Mouse (Mus musculus): Measurements from ENCODE around the gene Robo1. TPM values are rescaled to one million over a fixed set of nuclear protein-coding genes. Genes with fewer than 3 reads are reported as not detected.
A peak's percentile ranks its signal among the peaks of the same experiment; 100 is the strongest.

Robo1 gene
- polyA plus RNA-seq, 1 experiment from 2014 or later, result 26.0 TPM

- WGBS, result 47% methylated on average over 6 of the region's 7 CpGs
- Histone ChIP-seq H3K9ac (no peak overlapping the region), H3K36me3 (no peaks in the 10 kb centered on the region), H3K27ac (no peak overlapping the region), H3K4me2 (no peak overlapping the region), H3K9me3 (replicated peaks) (no peaks in the 10 kb centered on the region), H3K4me1 (no peaks in the 10 kb centered on the region), H3K4me3 (replicated peaks) (no peak overlapping the region), H3K27me3 (no peaks in the 10 kb centered on the region)
- ATAC-seq (replicated peaks; ENCODE audit: low FRiP score), result no peak
These were observed 325.7 kb downstream of the Robo1 start for GRCm38 (mm10) chr16:72633846-72634245.

- Histone ChIP-seq H3K9ac (no peak overlapping the region), H3K36me3 (no peaks in the 10 kb centered on the region), H3K4me1 (no peaks in the 10 kb centered on the region), H3K27ac (no peak overlapping the region), H3K27me3 (no peaks in the 10 kb centered on the region), H3K4me3 (replicated peaks) (no peak overlapping the region), H3K9me3 (replicated peaks) (no peaks in the 10 kb centered on the region), H3K4me2 (no peak overlapping the region)
- 70% methylated on average over 8 of the region's 8 CpGs for WGBS
- no peak for ATAC-seq (replicated peaks; ENCODE audit: low FRiP score)
These were observed 331.3 kb downstream of the Robo1 start for GRCm38 (mm10) chr16:72639332-72639940.

GRCm38 (mm10) chr16:72640932-72641811 lies 333.1 kb downstream of the Robo1 start:
- WGBS, result 78% methylated on average over 9 of the region's 9 CpGs
- Histone ChIP-seq H3K4me2 (no peak overlapping the region), H3K9me3 (replicated peaks) (no peaks in the 10 kb centered on the region), H3K9ac (no peak overlapping the region), H3K4me1 (peaks cover 4% of the 10 kb centered on the region; the same call in 1 of the 2 replicates), H3K27ac (no peak overlapping the region), H3K4me3 (replicated peaks) (no peak overlapping the region), H3K27me3 (no peaks in the 10 kb centered on the region), H3K36me3 (no peaks in the 10 kb centered on the region)
- ATAC-seq (replicated peaks; ENCODE audit: low FRiP score), result no peak

- H3K27me3 ChIP-seq, result no peaks in the 10 kb centered on the region
- H3K4me2 ChIP-seq, result no peak overlapping the region
- peaks cover 4% of the 10 kb centered on the region; the same call in 1 of the 2 replicates for H3K4me1 ChIP-seq
- 50% methylated on average over 8 of the region's 8 CpGs for WGBS
- no peak overlapping the region for H3K4me3 ChIP-seq (replicated peaks)
- no peak for ATAC-seq (replicated peaks; ENCODE audit: low FRiP score)
- H3K9ac ChIP-seq, result no peak overlapping the region
- H3K27ac ChIP-seq, result no peak overlapping the region
- no peaks in the 10 kb centered on the region for H3K9me3 ChIP-seq (replicated peaks)
- H3K36me3 ChIP-seq, result no peaks in the 10 kb centered on the region
These were observed 337.8 kb downstream of the Robo1 start for GRCm38 (mm10) chr16:72645890-72646289.

- peaks cover 4% of the 10 kb centered on the region; the same call in 1 of the 2 replicates for H3K4me1 ChIP-seq
- no peak overlapping the region for H3K27ac ChIP-seq
- H3K9me3 ChIP-seq (replicated peaks), result no peaks in the 10 kb centered on the region
- peak overlapping the region; percentile 35 for H3K4me2 ChIP-seq
- H3K4me3 ChIP-seq (replicated peaks), result no peak overlapping the region
- no peak overlapping the region for H3K9ac ChIP-seq
- H3K27me3 ChIP-seq, result no peaks in the 10 kb centered on the region
- peak; percentile 78 for ATAC-seq (replicated peaks; ENCODE audit: low FRiP score)
- 38% methylated on average over 4 of the region's 4 CpGs for WGBS
- no peaks in the 10 kb centered on the region for H3K36me3 ChIP-seq
These were observed 341.2 kb downstream of the Robo1 start for GRCm38 (mm10) chr16:72649314-72649713.

- H3K9me3 ChIP-seq (replicated peaks), result no peaks in the 10 kb centered on the region
- H3K36me3 ChIP-seq, result no peaks in the 10 kb centered on the region
- peaks cover 7% of the 10 kb centered on the region; the same call in 1 of the 2 replicates for H3K4me1 ChIP-seq
- H3K27me3 ChIP-seq, result no peaks in the 10 kb centered on the region
- ATAC-seq (replicated peaks; ENCODE audit: low FRiP score), result no peak
- H3K4me2 ChIP-seq, result no peak overlapping the region
- no peak overlapping the region for H3K27ac ChIP-seq
- no peak overlapping the region for H3K4me3 ChIP-seq (replicated peaks)
- WGBS, result 70% methylated on average over 9 of the region's 9 CpGs
- no peak overlapping the region for H3K9ac ChIP-seq
These were observed 347.3 kb downstream of the Robo1 start for GRCm38 (mm10) chr16:72655411-72655810.

- peak; percentile 93 for ATAC-seq (replicated peaks; ENCODE audit: low FRiP score)
- peak overlapping the region; percentile 98 for H3K27ac ChIP-seq
- H3K4me2 ChIP-seq, result peak overlapping the region; percentile 81
- WGBS, result under 1% methylated on average over 26 of the region's 26 CpGs
- H3K9me3 ChIP-seq (replicated peaks), result no peaks in the 10 kb centered on the region
- peak overlapping the region; percentile 82 for H3K4me3 ChIP-seq (replicated peaks)
- peaks cover 16% of the 10 kb centered on the region for H3K4me1 ChIP-seq
- H3K27me3 ChIP-seq, result no peaks in the 10 kb centered on the region
- H3K9ac ChIP-seq, result peak overlapping the region; percentile 65
- H3K36me3 ChIP-seq, result no peaks in the 10 kb centered on the region
These were observed 354.8 kb downstream of the Robo1 start for GRCm38 (mm10) chr16:72662837-72663350.

GRCm38 (mm10) chr16:72663351-72664232 lies 355.5 kb downstream of the Robo1 start:
- Histone ChIP-seq H3K4me2 (peak overlapping the region; percentile 81), H3K9ac (peak overlapping the region; percentile 65), H3K4me1 (peaks cover 15% of the 10 kb centered on the region), H3K36me3 (no peaks in the 10 kb centered on the region), H3K27me3 (no peaks in the 10 kb centered on the region), H3K27ac (peak overlapping the region; percentile 98), H3K4me3 (replicated peaks) (peak overlapping the region; percentile 82), H3K9me3 (replicated peaks) (no peaks in the 10 kb centered on the region)
- peak; percentile 86 for ATAC-seq (replicated peaks; ENCODE audit: low FRiP score)
- WGBS, result under 1% methylated on average over 55 of the region's 55 CpGs

GRCm38 (mm10) chr16:72664233-72664613 lies 356.1 kb downstream of the Robo1 start:
- no peaks in the 10 kb centered on the region for H3K36me3 ChIP-seq

GRCm38 (mm10) chr16:72664806-72665205 lies 356.7 kb downstream of the Robo1 start:
- H3K9ac ChIP-seq, result peak overlapping the region; percentile 65
- H3K27ac ChIP-seq, result peak overlapping the region; percentile 98
- no peaks in the 10 kb centered on the region for H3K36me3 ChIP-seq
- H3K4me1 ChIP-seq, result peaks cover 19% of the 10 kb centered on the region
- H3K4me2 ChIP-seq, result peak overlapping the region; percentile 81
- peak overlapping the region; percentile 82 for H3K4me3 ChIP-seq (replicated peaks)
- H3K27me3 ChIP-seq, result no peaks in the 10 kb centered on the region
- H3K9me3 ChIP-seq (replicated peaks), result no peaks in the 10 kb centered on the region
- ATAC-seq (replicated peaks; ENCODE audit: low FRiP score), result no peak
- WGBS, result 16% methylated on average over 4 of the region's 4 CpGs

More at GRCm38 (mm10) chr16:72664233-72664613, 356.1 kb downstream of the Robo1 start:
- H3K4me1 ChIP-seq, result peaks cover 18% of the 10 kb centered on the region
- under 1% methylated on average over 12 of the region's 12 CpGs for WGBS
- H3K27me3 ChIP-seq, result no peaks in the 10 kb centered on the region
- peak overlapping the region; percentile 81 for H3K4me2 ChIP-seq
- peak overlapping the region; percentile 65 for H3K9ac ChIP-seq
- H3K9me3 ChIP-seq (replicated peaks), result no peaks in the 10 kb centered on the region
- ATAC-seq (replicated peaks; ENCODE audit: low FRiP score), result no peak
- H3K27ac ChIP-seq, result peak overlapping the region; percentile 98
- H3K4me3 ChIP-seq (replicated peaks), result peak overlapping the region; percentile 82

- WGBS, result 25% methylated on average over 5 of the region's 5 CpGs
- H3K9ac ChIP-seq, result 0 out of 2 replicates have a peak overlapping the region, but pooled peaks have one; percentile 2
- no peaks in the 10 kb centered on the region for H3K9me3 ChIP-seq (replicated peaks)
These were observed 357.3 kb downstream of the Robo1 start for GRCm38 (mm10) chr16:72665454-72665853.

More at GRCm38 (mm10) chr16:72665454-72665853, 357.3 kb downstream of the Robo1 start:
- no peak overlapping the region for H3K27ac ChIP-seq
- ATAC-seq (replicated peaks; ENCODE audit: low FRiP score), result no peak
- H3K27me3 ChIP-seq, result no peaks in the 10 kb centered on the region
- H3K4me1 ChIP-seq, result peaks cover 25% of the 10 kb centered on the region
- peak overlapping the region; percentile 82 for H3K4me3 ChIP-seq (replicated peaks)
- peak overlapping the region; percentile 81 for H3K4me2 ChIP-seq
- H3K36me3 ChIP-seq, result no peaks in the 10 kb centered on the region

Measured in kidney, embryonic 15.5 days (tissue).